Mouse (Mus musculus) heart, embryonic 11.5 days (tissue): Measurements from ENCODE around the gene Mrps25. TPM values are rescaled to one million over a fixed set of nuclear protein-coding genes. Genes with fewer than 3 reads are reported as not detected.

ENCODE experiments used
- ATAC-seq: fragments of 200-750 bp; cut with Nextera tagmentation; replicated peaks from 2 replicates; pipeline ENCODE4 v1.8.0; 2017; ENCODE audit warnings: moderate library complexity; ENCODE audit not compliant: insufficient number of reproducible peaks, low FRiP score, low TSS enrichment
- H3K27ac ChIP-seq: fragments of 300-500 bp; sonication (generic); 2 replicates; pipeline ENCODE4 v1.5.1; 2014; ENCODE audit warnings: mild to moderate bottlenecking, low read depth, low read length
- H3K27me3 ChIP-seq: fragments of 300-500 bp; sonication (generic); 2 replicates; pipeline ENCODE4 v1.6.1; 2014; ENCODE audit warnings: mild to moderate bottlenecking, low read length, mixed read lengths; ENCODE audit not compliant: control insufficient read depth, insufficient read depth
- H3K36me3 ChIP-seq: fragments of 300-500 bp; sonication (generic); 2 replicates; pipeline ENCODE4 v1.6.1; 2014; ENCODE audit warnings: mild to moderate bottlenecking, low read length, moderate library complexity, mixed read lengths; ENCODE audit not compliant: control insufficient read depth, insufficient read depth
- H3K4me1 ChIP-seq: fragments of 300-500 bp; sonication (generic); 2 replicates; pipeline ENCODE4 v1.6.1; 2014; ENCODE audit warnings: low read length; ENCODE audit not compliant: control insufficient read depth, insufficient read depth
- H3K4me2 ChIP-seq: fragments of 300-500 bp; sonication (generic); 2 replicates; pipeline ENCODE4 v1.6.1; 2014; ENCODE audit warnings: mild to moderate bottlenecking, moderate library complexity
- H3K4me3 ChIP-seq: fragments of 300-500 bp; sonication (generic); 2 replicates; pipeline ENCODE4 v1.5.1; 2014; ENCODE audit warnings: low read depth, low read length
- H3K9ac ChIP-seq: fragments of 300-500 bp; sonication (generic); 2 replicates; pipeline ENCODE4 v1.6.1; 2014; ENCODE audit warnings: mild to moderate bottlenecking, low read depth, low read length, moderate library complexity
- H3K9me3 ChIP-seq: fragments of 300-500 bp; sonication (generic); replicated peaks from 2 replicates; pipeline ENCODE4 v1.6.1; 2016; ENCODE audit warnings: low read length; ENCODE audit not compliant: control insufficient read depth
- WGBS: fragments of 180-500 bp; shearing (Covaris S2); extraction: QIAGEN DNeasy Blood & Tissue Kit; methylation state at CpG from one replicate; pipeline ENCODE4 v1.1.7; 2014; ENCODE audit not compliant: insufficient replicate concordance; 5-methylcytosine and 5-hydroxymethylcytosine counted together
- polyA plus RNA-seq: library from polyadenylated mRNA; unstranded; fragments of >200 nt; fragmentation: Nextera tagmentation; extraction: Ambion mirVana; gene quantifications from 2 replicates; pipeline ENCODE4 v1.2.1, GENCODE M21; 2014

Gene Mrps25
- polyA plus RNA-seq, 1 experiment from 2014 or later = 84.8 TPM

GRCm38 (mm10) chr6:92214773-92215449 is 31.1 kb upstream of the Mrps25 start, which contains the start of gene Rbsn:
TSS of gene Rbsn (minus strand) at chr6:92214925.
- Histone ChIP-seq H3K9me3 (no peaks in the 10 kb centered on the region), H3K9ac (peak within 1 kb of the TSS; percentile 97), H3K4me2 (peak within 1 kb of the TSS; percentile 96), H3K4me3 (peak within 1 kb of the TSS; percentile 98), H3K4me1 (peaks cover 7% of the 10 kb centered on the region), H3K27me3 (no peaks in the 10 kb centered on the region), H3K36me3 (no peaks in the 10 kb centered on the region; the same call in 1 of the 2 replicates), H3K27ac (peak within 1 kb of the TSS; percentile 74)
- ATAC-seq = peak; percentile 87
- 10% methylated on average over 35 of the region's 35 CpGs for WGBS

GRCm38 (mm10) chr6:92214055-92214772 is 30.4 kb upstream of the Mrps25 start:
- no peaks in the 10 kb centered on the region; the same call in 1 of the 2 replicates for H3K36me3 ChIP-seq
- H3K27ac ChIP-seq = peak overlapping the region; percentile 74
- WGBS = under 1% methylated on average over 48 of the region's 48 CpGs
- H3K4me2 ChIP-seq = peak overlapping the region; percentile 96
- no peaks in the 10 kb centered on the region for H3K27me3 ChIP-seq
- ATAC-seq = peak; percentile 61
- H3K4me3 ChIP-seq = peak overlapping the region; percentile 98
- H3K9ac ChIP-seq = peak overlapping the region; percentile 97
- H3K4me1 ChIP-seq = peaks cover 7% of the 10 kb centered on the region
- H3K9me3 ChIP-seq = no peaks in the 10 kb centered on the region

GRCm38 (mm10) chr6:92199414-92199813 is 15.6 kb upstream of the Mrps25 start:
- WGBS = 83% methylated on average over 8 of the region's 8 CpGs
- Histone ChIP-seq H3K4me1 (no peaks in the 10 kb centered on the region), H3K27ac (no peak overlapping the region), H3K9me3 (no peaks in the 10 kb centered on the region), H3K27me3 (no peaks in the 10 kb centered on the region), H3K36me3 (peaks cover 24% of the 10 kb centered on the region), H3K4me2 (no peak overlapping the region), H3K9ac (no peak overlapping the region), H3K4me3 (no peak overlapping the region)
- ATAC-seq = no peak

GRCm38 (mm10) chr6:92184178-92184577 is 345 bp upstream of the Mrps25 start:
- H3K27ac ChIP-seq = no peak overlapping the region

GRCm38 (mm10) chr6:92176450-92176849 is 7.4 kb downstream of the Mrps25 start:
- WGBS = 91% methylated on average over 1 of the region's 1 CpGs
- ATAC-seq = no peak
- peaks cover 32% of the 10 kb centered on the region for H3K36me3 ChIP-seq

More at GRCm38 (mm10) chr6:92184178-92184577, 345 bp upstream of the Mrps25 start:
- Histone ChIP-seq H3K4me1 (peaks cover 8% of the 10 kb centered on the region), H3K27me3 (no peaks in the 10 kb centered on the region), H3K9ac (peak overlapping the region; percentile 85; the same call in 1 of the 2 replicates), H3K9me3 (no peaks in the 10 kb centered on the region), H3K4me3 (peak overlapping the region; percentile 89), H3K36me3 (peaks cover 9% of the 10 kb centered on the region), H3K4me2 (peak overlapping the region; percentile 81)
- 7% methylated on average over 10 of the region's 10 CpGs for WGBS
- 0 out of 2 replicates have a peak, but pooled peaks have one; percentile 43 for ATAC-seq

GRCm38 (mm10) chr6:92162724-92163123 is 21.1 kb downstream of the Mrps25 start:
- WGBS = 81% methylated on average over 1 of the region's 1 CpGs
- H3K27me3 ChIP-seq = no peaks in the 10 kb centered on the region

More at GRCm38 (mm10) chr6:92176450-92176849, 7.4 kb downstream of the Mrps25 start:
- Histone ChIP-seq H3K4me2 (no peak overlapping the region), H3K4me1 (no peaks in the 10 kb centered on the region), H3K4me3 (no peak overlapping the region), H3K27me3 (no peaks in the 10 kb centered on the region), H3K9me3 (no peaks in the 10 kb centered on the region), H3K27ac (no peak overlapping the region), H3K9ac (no peak overlapping the region)

GRCm38 (mm10) chr6:92158801-92159200 is 25.0 kb downstream of the Mrps25 start:
- Histone ChIP-seq H3K27me3 (no peaks in the 10 kb centered on the region), H3K9me3 (no peaks in the 10 kb centered on the region), H3K9ac (no peak overlapping the region), H3K36me3 (peaks cover 45% of the 10 kb centered on the region), H3K4me3 (no peak overlapping the region), H3K4me2 (no peak overlapping the region), H3K4me1 (0 out of 2 replicates have a peak, but pooled peaks cover under 1% of the 10 kb centered on the region), H3K27ac (no peak overlapping the region)
- WGBS = 96% methylated on average over 3 of the region's 3 CpGs
- ATAC-seq = no peak

More at GRCm38 (mm10) chr6:92162724-92163123, 21.1 kb downstream of the Mrps25 start:
- Histone ChIP-seq H3K4me2 (no peak overlapping the region), H3K4me1 (no peaks in the 10 kb centered on the region), H3K27ac (no peak overlapping the region), H3K4me3 (no peak overlapping the region), H3K9ac (no peak overlapping the region), H3K9me3 (no peaks in the 10 kb centered on the region), H3K36me3 (peaks cover 38% of the 10 kb centered on the region)
- ATAC-seq = no peak

GRCm38 (mm10) chr6:92153774-92154173 is 30.1 kb downstream of the Mrps25 start:
- H3K27me3 ChIP-seq = no peaks in the 10 kb centered on the region
- peaks cover 25% of the 10 kb centered on the region for H3K36me3 ChIP-seq
- H3K9me3 ChIP-seq = no peaks in the 10 kb centered on the region
- H3K9ac ChIP-seq = no peak overlapping the region
- 64% methylated on average over 1 of the region's 1 CpGs for WGBS
- no peak for ATAC-seq
- H3K4me2 ChIP-seq = no peak overlapping the region
- no peak overlapping the region for H3K4me3 ChIP-seq
- H3K4me1 ChIP-seq = 0 out of 2 replicates have a peak, but pooled peaks cover 5% of the 10 kb centered on the region
- H3K27ac ChIP-seq = no peak overlapping the region
